Mouse (Mus musculus) large intestine, adult 2 months (tissue): ENCODE measurements around the gene Rbp7. TPM values are rescaled to one million over a fixed set of nuclear protein-coding genes. Genes with fewer than 3 reads are reported as not detected.

ENCODE experiments used
- DNase-seq: peaks from one replicate; pipeline ENCODE4 v3.0.0-alpha.2; 2012; ENCODE audit warnings: low read depth, low spot score
- WGBS: fragments of 180-500 bp; shearing (Covaris S2); methylation state at CpG from one replicate; pipeline ENCODE4 v1.1.7; 2018; 5-methylcytosine and 5-hydroxymethylcytosine counted together
- polyA plus RNA-seq: library from polyadenylated mRNA; depleted of rRNA; stranded (reverse); fragments of >200 nt; gene quantifications from 2 replicates; pipeline ENCODE4 v1.2.3, GENCODE M21; 2012; rRNA removed

The Rbp7 gene
- polyA plus RNA-seq, 1 experiment: 9.4 TPM

DNA sequence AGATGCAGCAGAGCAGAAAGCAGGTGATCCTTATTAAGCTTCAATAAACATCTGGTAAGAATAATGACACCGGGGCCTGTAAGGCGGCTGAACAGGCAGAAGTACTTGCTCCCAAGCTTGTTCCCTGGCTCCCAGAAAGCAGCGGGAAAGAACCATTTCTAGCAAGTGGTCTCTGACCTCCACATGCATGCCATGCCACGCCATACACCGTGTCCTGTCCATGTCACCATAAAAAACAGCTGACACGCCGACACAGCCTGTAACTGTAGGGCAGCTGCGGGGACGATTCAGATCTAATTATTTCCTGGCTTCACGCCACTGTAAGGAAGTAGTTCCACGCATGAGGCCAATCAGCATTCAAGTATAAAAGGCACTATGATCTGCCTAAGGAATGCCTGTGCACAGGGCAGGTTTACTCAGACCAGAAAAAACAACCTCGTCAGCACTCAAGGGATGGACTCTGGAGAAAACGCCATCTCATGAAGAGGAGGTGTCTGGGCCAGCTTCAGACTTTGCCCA, 39.1 kb downstream of the Rbp7 start:
- no peak for DNase-seq
- 13% methylated on average over 13 of the region's 13 CpGs for WGBS

DNA sequence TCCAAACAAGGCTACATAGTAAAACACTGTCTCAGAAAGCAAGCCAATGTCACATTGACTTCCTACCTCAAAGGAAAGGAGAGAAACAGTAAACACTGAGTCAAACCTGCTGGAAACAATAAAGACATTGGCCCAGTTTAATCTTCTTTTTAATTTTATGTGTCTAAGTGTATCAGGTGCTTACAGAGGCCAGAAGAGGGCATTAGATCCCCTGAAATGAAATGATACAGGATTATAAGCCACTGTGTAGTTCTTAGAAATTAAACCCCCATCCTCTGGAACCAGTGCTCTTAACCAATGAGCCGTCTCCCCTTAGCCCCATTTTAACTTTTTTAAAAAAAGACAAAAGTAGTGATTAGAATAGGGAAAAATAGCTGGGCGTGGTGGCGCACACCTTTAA, 40.5 kb downstream of the Rbp7 start:
- 96% methylated on average over 3 of the region's 3 CpGs for WGBS
- no peak for DNase-seq

- DNase-seq: no peak
- 88% methylated on average over 4 of the region's 4 CpGs for WGBS
Observed at GRCm38 (mm10) chr4:149409759-149410158, 45.0 kb downstream of the Rbp7 start.

DNA sequence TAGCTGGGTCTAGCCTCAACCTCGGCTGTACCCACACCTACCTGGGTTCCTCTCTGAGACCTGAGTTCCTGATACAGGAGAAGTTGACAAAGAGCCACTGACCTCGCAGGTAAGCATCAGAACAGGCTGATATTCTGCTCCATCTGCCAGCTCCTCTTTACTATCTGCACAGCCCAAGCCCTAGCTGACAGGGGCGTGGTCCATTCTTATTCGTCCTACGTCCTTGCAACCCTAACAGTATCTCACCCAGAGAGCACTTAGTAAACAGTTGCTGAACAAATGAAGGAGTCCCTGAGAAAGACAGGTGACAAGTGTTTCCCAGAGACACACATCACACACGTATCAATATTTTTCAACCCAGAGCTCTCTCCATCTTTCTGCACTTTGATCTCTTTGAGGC, 46.4 kb downstream of the Rbp7 start:
- WGBS: 70% methylated on average over 6 of the region's 6 CpGs

GRCm38 (mm10) chr4:149407461-149407860, 47.3 kb downstream of the Rbp7 start:
- WGBS: 81% methylated on average over 5 of the region's 5 CpGs
- DNase-seq: no peak

More for the DNA sequence above, 46.4 kb downstream of the Rbp7 start:
- DNase-seq: no peak

GRCm38 (mm10) chr4:149405713-149406443, 48.9 kb downstream of the Rbp7 start:
- no peak for DNase-seq
- WGBS: 81% methylated on average over 16 of the region's 16 CpGs

- 40% methylated on average over 19 of the region's 19 CpGs for WGBS
- no peak for DNase-seq
Observed at GRCm38 (mm10) chr4:149404640-149405465, 49.9 kb downstream of the Rbp7 start.

DNA sequence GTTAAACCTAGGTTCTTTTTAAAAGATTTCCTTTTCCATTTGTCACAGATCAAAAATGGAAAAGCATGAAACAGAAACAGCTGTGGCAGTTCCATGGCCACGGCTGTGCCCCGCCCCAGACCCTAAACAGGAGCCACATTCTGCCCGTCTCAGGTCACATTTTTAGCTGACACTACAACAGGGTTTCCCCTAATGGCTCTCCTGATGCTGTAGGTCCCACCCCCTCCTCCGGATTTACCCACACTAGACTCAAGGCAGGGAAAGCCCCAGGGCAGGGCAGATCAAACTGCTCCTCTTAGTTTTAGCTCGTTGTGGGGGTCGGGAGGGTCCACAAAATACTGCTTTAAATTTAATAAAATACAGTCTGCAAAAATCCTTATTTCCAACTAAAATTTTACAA, 51.7 kb downstream of the Rbp7 start:
- WGBS: 14% methylated on average over 6 of the region's 6 CpGs
- no peak for DNase-seq

- DNase-seq: no peak
- WGBS: 41% methylated on average over 8 of the region's 8 CpGs
Observed at GRCm38 (mm10) chr4:149401591-149401982, 53.2 kb downstream of the Rbp7 start.

DNA sequence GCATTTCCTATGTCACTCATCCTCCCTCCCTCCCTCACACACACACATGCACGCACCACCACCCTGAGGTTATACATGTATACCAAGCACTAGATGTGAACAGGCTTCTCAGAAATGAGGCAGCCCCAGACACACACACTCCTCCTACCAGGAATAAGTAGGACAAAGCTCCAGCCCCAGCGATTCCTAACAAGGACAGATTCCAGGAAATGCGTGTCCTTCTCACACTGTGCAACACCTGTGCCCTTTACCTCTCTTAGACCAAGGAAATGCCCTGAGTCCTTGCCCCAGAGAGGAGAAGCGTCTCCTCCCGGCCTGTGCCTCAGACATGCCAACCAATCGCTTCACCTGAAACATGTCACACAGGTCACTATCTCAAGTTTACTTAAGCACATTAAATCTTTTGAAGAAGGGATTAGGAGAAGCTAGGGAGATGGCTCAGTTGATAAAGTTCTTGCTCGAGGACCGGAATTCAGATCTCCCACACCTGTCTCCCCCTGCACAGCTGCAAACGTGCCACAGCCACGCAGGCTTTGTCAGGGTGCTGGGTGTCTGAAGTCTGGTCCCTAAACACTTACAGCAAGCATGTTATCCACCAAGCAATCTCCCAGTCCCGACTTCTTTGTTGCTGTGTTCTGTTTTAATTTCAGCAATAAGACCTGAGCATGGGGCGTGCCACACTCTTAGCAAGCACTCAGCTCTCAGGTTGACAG, 53.7 kb downstream of the Rbp7 start:
- WGBS: 30% methylated on average over 12 of the region's 12 CpGs
- no peak for DNase-seq

Other genes starting within 250 kb of the Rbp7 start
- 12.7 and 30.6 TPM in 2 replicates for gene Kif1b, start 147.3 kb downstream of the Rbp7 start, polyA plus RNA-seq
- 45.2 and 62.8 TPM in 2 replicates for gene Ube4b, start 28.2 kb downstream of the Rbp7 start, polyA plus RNA-seq
- gene Tmem274, start 22.4 kb upstream of the Rbp7 start, polyA plus RNA-seq: not detected in 2 replicates
- gene Nmnat1, start 30.2 kb upstream of the Rbp7 start, polyA plus RNA-seq: 7.1 and 11.6 TPM in 2 replicates
- 13.0 and 26.3 TPM in 2 replicates for gene Lzic, start 30.3 kb upstream of the Rbp7 start, polyA plus RNA-seq
- 22.5 and 27.7 TPM in 2 replicates for gene Ctnnbip1, start 63.3 kb upstream of the Rbp7 start, polyA plus RNA-seq
- 51.5 and 58.3 TPM in 2 replicates for gene Clstn1, start 131.5 kb upstream of the Rbp7 start, polyA plus RNA-seq
- gene Pik3cd, start 247.6 kb upstream of the Rbp7 start, polyA plus RNA-seq: 11.4 and 15.1 TPM in 2 replicates